Comparison of ENCODE assay signal across 17 mouse cellular contexts in genomic region chr15:44891544-44891943, GRCm38 (mm10).
A peak's percentile ranks its signal among the peaks of the same experiment; 100 is the strongest.
DNase-seq lines count a peak whose midpoint lies in the region; ATAC-seq and TF ChIP-seq lines count a peak whose summit lies in the region.
"Had no signal": no experiment of that assay in that cellular context is flagged by ENCODE, and none has a peak within 500 bp of the region (broad histone marks: within the 10 kb centered on the region; RNA-seq: fewer than 3 reads in every experiment).

No protein-coding gene starts in this region.

- TF ChIP-seq CTCF in lung, postnatal 0 days (IDR thresholded peaks at IDR 0.05) = no peak

- no peak overlapping the region for H3K4me2 ChIP-seq in heart, embryonic 11.5 days
- H3K4me2 ChIP-seq in lung, postnatal 0 days (replicated peaks; ENCODE audit: low read depth, low read length) = no peak overlapping the region
- H3K4me2 ChIP-seq: embryonic facial prominence, embryonic 12.5 days; forebrain, embryonic 15.5 days; heart, embryonic 12.5 days; hindbrain, embryonic 15.5 days had no signal

- H3K36me3 ChIP-seq in heart, embryonic 11.5 days (ENCODE audit: control insufficient read depth, insufficient read depth, low read length) = no peaks in the 10 kb centered on the region
- no peaks in the 10 kb centered on the region for H3K36me3 ChIP-seq in lung, postnatal 0 days (ENCODE audit: insufficient read depth, low read length)
- H3K36me3 ChIP-seq: embryonic facial prominence, embryonic 12.5 days; forebrain, embryonic 15.5 days; heart, embryonic 12.5 days; hindbrain, embryonic 15.5 days had no signal

- DNase-seq in heart, adult 11 months = peak; percentile 66
- DNase-seq in lung, postnatal 0 days (ENCODE audit: low spot score) = peak; percentile 21
- DNase-seq in lung, postnatal 36 days = no peak
- DNase-seq in R1 (ENCODE audit: low read depth, low spot score) (peak; percentile 22), ZHBTc4 (ENCODE audit: low read depth, low spot score) (peak; percentile 9)
- DNase-seq in adrenal gland, postnatal 25 days = no peak
- no peak for DNase-seq in ovary, postnatal 10 days (ENCODE audit: low spot score)
- DNase-seq: adrenal gland, postnatal 14 days; cerebellum, adult 2 months; cerebellum, postnatal 10 days; gastrocnemius, postnatal 10 days; heart, adult 2 months had no signal

- H3K9ac ChIP-seq in heart, embryonic 11.5 days (ENCODE audit: low read depth, low read length) = no peak overlapping the region
- no peak overlapping the region for H3K9ac ChIP-seq in lung, postnatal 0 days (replicated peaks; ENCODE audit: low read depth)
- H3K9ac ChIP-seq: embryonic facial prominence, embryonic 12.5 days; forebrain, embryonic 15.5 days; heart, embryonic 12.5 days; hindbrain, embryonic 15.5 days had no signal

- WGBS in heart, embryonic 11.5 days (ENCODE audit: insufficient replicate concordance) = 53% methylated on average over 1 of the region's 1 CpGs
- WGBS in lung, postnatal 0 days = 39% methylated on average over 1 of the region's 1 CpGs

- TF ChIP-seq EP300 in lung, postnatal 0 days (IDR thresholded peaks at IDR 0.05) = no peak

- no peaks in the 10 kb centered on the region for H3K4me1 ChIP-seq in heart, embryonic 11.5 days (ENCODE audit: control insufficient read depth, insufficient read depth, low read length)
- no peaks in the 10 kb centered on the region for H3K4me1 ChIP-seq in lung, postnatal 0 days (ENCODE audit: insufficient read depth, low read depth, low read length)
- H3K4me1 ChIP-seq: embryonic facial prominence, embryonic 12.5 days; forebrain, embryonic 15.5 days; heart, embryonic 12.5 days; hindbrain, embryonic 15.5 days had no signal

- H3K27me3 ChIP-seq in heart, embryonic 11.5 days (ENCODE audit: control insufficient read depth, insufficient read depth, low read length) = no peaks in the 10 kb centered on the region
- no peaks in the 10 kb centered on the region for H3K27me3 ChIP-seq in lung, postnatal 0 days (replicated peaks; ENCODE audit: insufficient read depth, low read length)
- H3K27me3 ChIP-seq: embryonic facial prominence, embryonic 12.5 days; forebrain, embryonic 15.5 days; heart, embryonic 12.5 days; hindbrain, embryonic 15.5 days had no signal

- no peak for ATAC-seq in heart, embryonic 11.5 days (replicated peaks; ENCODE audit: insufficient number of reproducible peaks, low FRiP score, low TSS enrichment)
- ATAC-seq in lung, postnatal 0 days = no peak
- ATAC-seq: forebrain, embryonic 15.5 days had no signal

- no peak overlapping the region for H3K4me3 ChIP-seq in heart, embryonic 11.5 days (ENCODE audit: low read depth, low read length)
- no peak overlapping the region for H3K4me3 ChIP-seq in lung, postnatal 0 days (ENCODE audit: low read depth, low read length)
- H3K4me3 ChIP-seq: embryonic facial prominence, embryonic 12.5 days; forebrain, embryonic 15.5 days; heart, adult 2 months; heart, embryonic 12.5 days; hindbrain, embryonic 15.5 days had no signal

- H3K27ac ChIP-seq in heart, embryonic 11.5 days (ENCODE audit: low read depth, low read length) = no peak overlapping the region
- H3K27ac ChIP-seq in lung, postnatal 0 days (ENCODE audit: low read length) = no peak overlapping the region
- H3K27ac ChIP-seq: embryonic facial prominence, embryonic 12.5 days; forebrain, embryonic 15.5 days; heart, adult 2 months; hindbrain, embryonic 15.5 days had no signal

- H3K9me3 ChIP-seq in heart, embryonic 11.5 days (replicated peaks; ENCODE audit: control insufficient read depth, low read length) = no peaks in the 10 kb centered on the region
- H3K9me3 ChIP-seq in lung, postnatal 0 days (ENCODE audit: low read length) = no peaks in the 10 kb centered on the region
- H3K9me3 ChIP-seq: embryonic facial prominence, embryonic 12.5 days; forebrain, embryonic 15.5 days; hindbrain, embryonic 15.5 days had no signal

Comparison
In these comparisons a context has a peak if more than half of its experiments do, and no peak if none do; other contexts are left out.
1. DNase-seq: peak in heart, adult 11 months (single experiment), lung, postnatal 0 days (single experiment), R1 (single experiment) and ZHBTc4 (single experiment); none in lung, postnatal 36 days (single experiment), adrenal gland, postnatal 25 days (single experiment) and ovary, postnatal 10 days (single experiment).